Mouse (Mus musculus): ENCODE results near the gene Ptprm. TPM values are rescaled to one million over a fixed set of nuclear protein-coding genes. Genes with fewer than 3 reads are reported as not detected.

The Ptprm gene
- polyA plus RNA-seq, 1 experiment: 20.1 TPM

DNA sequence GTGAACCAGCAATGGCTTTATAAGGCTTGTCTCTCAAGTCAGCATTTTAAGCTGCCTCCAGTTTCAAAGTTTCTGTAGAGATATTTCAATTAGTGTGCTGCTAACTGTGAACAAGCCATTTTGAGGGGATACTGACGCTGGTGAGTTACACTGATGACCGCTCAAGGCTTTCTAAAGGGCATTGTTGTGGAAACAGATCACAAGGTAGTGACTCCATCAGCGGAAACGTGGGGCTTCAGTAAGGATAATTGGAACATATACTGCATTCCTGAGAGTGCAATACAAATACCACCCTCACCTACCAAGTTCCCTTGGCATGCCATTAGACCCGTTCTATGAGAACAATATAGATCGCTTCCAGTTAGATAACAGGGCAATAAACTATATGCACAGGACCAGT, 393.7 kb downstream of the Ptprm start:
- no peak for DNase-seq (ENCODE audit: low read depth)
- no peak for TF ChIP-seq CTCF (IDR thresholded peaks at IDR 0.05; ENCODE audit: borderline replicate concordance, extremely low read depth, insufficient read depth, insufficient read length)
- no peak for TF ChIP-seq POLR2A (IDR thresholded peaks at IDR 0.05; ENCODE audit: borderline replicate concordance, extremely low read depth, insufficient read depth, insufficient read length, poor library complexity, severe bottlenecking)

DNA sequence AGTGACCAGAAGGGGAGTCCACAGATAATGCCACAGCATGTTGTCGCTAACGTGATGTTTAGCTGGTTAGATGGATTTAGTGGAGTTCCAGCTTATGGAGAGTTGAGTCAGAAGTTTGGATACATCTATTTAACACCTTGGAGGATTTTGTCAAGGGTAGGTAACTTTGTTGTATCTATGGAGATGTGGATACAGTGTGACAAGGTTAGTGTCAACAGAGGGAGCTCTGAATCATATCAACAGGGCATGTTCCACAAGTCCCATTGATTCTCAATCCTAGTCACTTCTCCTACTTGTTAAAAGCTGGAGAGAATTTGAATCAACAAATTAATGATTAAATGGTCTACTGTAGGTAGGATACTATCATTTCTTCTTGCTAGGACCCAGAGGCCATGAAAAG, 394.4 kb downstream of the Ptprm start:
- TF ChIP-seq POLR2A (IDR thresholded peaks at IDR 0.05; ENCODE audit: borderline replicate concordance, extremely low read depth, insufficient read depth, insufficient read length, poor library complexity, severe bottlenecking) (no peak), CTCF (IDR thresholded peaks at IDR 0.05; ENCODE audit: borderline replicate concordance, extremely low read depth, insufficient read depth, insufficient read length) (no peak)
- DNase-seq (ENCODE audit: low read depth): no peak

DNA sequence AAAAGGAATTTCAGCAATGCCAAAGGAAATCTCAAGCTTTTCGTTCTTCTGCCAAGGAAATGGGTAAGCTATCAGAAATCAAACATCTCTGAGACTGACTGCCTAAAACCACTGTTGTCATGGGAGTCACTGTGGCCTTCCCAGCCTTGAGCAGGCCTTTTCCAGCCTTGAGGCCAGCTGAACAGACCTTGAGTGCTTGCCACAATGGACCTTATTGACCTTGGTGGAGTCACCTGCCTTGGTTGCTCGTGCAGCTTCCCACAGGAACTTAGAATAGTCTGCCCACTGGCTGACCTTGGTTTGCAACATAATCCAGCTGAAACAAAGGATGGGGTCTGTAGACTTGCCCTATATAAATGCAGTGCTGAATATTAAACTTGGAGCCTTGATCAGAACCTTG, 395.5 kb downstream of the Ptprm start:
- DNase-seq (ENCODE audit: low read depth): no peak
- no peak for TF ChIP-seq CTCF (IDR thresholded peaks at IDR 0.05; ENCODE audit: borderline replicate concordance, extremely low read depth, insufficient read depth, insufficient read length)
- no peak for TF ChIP-seq POLR2A (IDR thresholded peaks at IDR 0.05; ENCODE audit: borderline replicate concordance, extremely low read depth, insufficient read depth, insufficient read length, poor library complexity, severe bottlenecking)

DNA sequence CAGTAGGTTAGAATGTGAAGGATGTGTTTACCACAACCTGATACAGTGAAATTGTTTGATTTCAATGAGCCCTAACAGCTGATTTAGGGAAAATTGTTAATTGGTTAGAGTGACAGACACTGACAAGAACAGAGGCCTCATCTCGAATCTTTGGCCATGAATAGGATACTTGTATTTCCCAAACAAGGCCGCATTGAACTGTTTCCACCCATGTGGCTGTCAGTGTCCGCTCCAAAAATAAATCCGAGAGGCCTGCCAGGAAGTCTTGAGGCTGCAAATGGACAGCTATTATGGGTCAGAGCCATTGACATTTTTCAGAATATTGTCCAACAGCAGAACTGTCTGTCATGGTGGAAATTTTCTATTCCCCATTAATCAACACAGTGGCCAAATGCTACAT, 409.8 kb downstream of the Ptprm start:
- DNase-seq (ENCODE audit: low read depth): no peak
- TF ChIP-seq POLR2A (IDR thresholded peaks at IDR 0.05; ENCODE audit: borderline replicate concordance, extremely low read depth, insufficient read depth, insufficient read length, poor library complexity, severe bottlenecking) (no peak), CTCF (IDR thresholded peaks at IDR 0.05; ENCODE audit: borderline replicate concordance, extremely low read depth, insufficient read depth, insufficient read length) (no peak)

DNA sequence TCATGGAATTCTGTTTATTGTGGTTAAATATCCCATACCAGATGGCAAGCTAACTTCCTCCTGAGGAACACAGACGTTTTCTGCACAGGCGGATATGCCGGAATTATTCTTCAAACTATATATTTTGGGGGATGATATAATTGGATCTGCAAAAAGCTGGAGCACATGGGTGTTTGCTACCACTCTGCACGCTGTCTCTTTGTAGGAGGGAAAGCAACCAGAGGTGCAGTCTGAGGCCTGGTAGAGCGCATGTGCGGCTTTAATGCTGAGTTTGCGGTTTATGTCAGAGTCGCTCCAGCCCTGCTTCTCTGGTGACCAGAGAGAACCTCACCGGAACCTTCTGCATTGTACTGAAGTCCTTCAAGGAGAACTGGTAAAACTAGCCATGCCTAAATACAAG, 410.7 kb downstream of the Ptprm start:
- DNase-seq (ENCODE audit: low read depth): no peak
- no peak for TF ChIP-seq CTCF (IDR thresholded peaks at IDR 0.05; ENCODE audit: borderline replicate concordance, extremely low read depth, insufficient read depth, insufficient read length)
- TF ChIP-seq POLR2A (IDR thresholded peaks at IDR 0.05; ENCODE audit: borderline replicate concordance, extremely low read depth, insufficient read depth, insufficient read length, poor library complexity, severe bottlenecking): no peak

DNA sequence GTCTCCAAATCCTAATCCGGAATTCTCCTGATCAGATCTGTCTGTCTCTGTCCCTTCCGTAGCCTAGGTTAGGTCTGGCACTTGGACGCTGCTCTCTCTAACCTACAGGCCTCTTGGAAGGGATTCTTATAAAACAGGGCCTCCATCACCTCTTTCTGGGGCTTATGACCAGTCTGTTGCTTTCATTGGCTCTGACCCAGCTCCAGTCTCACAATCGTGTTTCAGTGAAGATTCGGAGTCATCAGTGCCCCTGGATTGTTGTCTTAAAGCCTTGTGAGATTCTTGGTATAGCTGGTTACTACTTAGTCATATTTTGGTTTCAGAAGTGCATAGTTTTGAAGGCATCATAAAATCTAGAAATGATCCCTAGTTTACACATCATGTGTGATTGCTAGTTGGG, 428.6 kb downstream of the Ptprm start:
- TF ChIP-seq POLR2A (IDR thresholded peaks at IDR 0.05; ENCODE audit: borderline replicate concordance, extremely low read depth, insufficient read depth, insufficient read length, poor library complexity, severe bottlenecking) (no peak), CTCF (IDR thresholded peaks at IDR 0.05; ENCODE audit: borderline replicate concordance, extremely low read depth, insufficient read depth, insufficient read length) (no peak)
- no peak for DNase-seq (ENCODE audit: low read depth)

DNA sequence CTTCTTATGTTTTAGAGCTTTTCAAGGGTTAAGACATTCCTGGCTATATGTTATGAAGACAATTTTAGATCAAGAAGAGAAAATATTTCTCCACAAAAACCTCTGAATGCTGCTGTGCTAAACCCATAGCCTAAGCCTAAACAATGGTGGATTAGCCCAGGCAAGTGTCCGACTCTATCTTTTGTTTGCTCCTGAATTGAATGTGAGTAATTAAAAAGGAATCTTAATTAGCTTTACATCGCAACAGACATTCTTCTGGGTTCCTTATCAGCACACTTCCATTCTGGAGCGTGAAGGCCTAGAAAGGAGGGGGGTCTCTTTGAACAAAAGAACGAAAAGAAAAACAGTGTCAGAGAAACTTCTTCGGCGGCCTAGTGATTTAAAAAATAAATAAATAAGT, 439.6 kb downstream of the Ptprm start:
- peak; percentile 39 for DNase-seq (ENCODE audit: low read depth)
- TF ChIP-seq POLR2A (IDR thresholded peaks at IDR 0.05; ENCODE audit: borderline replicate concordance, extremely low read depth, insufficient read depth, insufficient read length, poor library complexity, severe bottlenecking) (no peak), CTCF (IDR thresholded peaks at IDR 0.05; ENCODE audit: borderline replicate concordance, extremely low read depth, insufficient read depth, insufficient read length) (no peak)

DNA sequence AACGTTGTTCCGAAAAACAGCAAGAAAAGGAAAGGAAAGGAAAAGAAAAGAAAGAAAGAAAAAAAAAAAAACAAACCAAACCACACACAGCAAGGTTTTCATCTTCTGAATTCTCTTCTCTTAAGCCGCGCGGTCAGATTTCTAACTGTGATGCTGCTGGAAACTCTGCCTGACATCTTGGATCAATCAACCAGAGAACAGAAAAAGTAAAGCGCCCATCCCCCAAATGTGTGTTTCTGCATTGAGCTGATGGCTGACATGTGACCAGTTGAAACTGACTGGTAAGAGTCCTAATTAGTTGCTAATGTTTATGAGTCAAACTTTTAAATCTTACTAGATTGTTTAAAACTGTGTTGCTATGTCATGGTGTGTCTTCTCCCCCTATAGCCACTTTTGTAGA, 441.7 kb downstream of the Ptprm start:
- no peak for TF ChIP-seq CTCF (IDR thresholded peaks at IDR 0.05; ENCODE audit: borderline replicate concordance, extremely low read depth, insufficient read depth, insufficient read length)
- no peak for TF ChIP-seq POLR2A (IDR thresholded peaks at IDR 0.05; ENCODE audit: borderline replicate concordance, extremely low read depth, insufficient read depth, insufficient read length, poor library complexity, severe bottlenecking)
- DNase-seq (ENCODE audit: low read depth): no peak

DNA sequence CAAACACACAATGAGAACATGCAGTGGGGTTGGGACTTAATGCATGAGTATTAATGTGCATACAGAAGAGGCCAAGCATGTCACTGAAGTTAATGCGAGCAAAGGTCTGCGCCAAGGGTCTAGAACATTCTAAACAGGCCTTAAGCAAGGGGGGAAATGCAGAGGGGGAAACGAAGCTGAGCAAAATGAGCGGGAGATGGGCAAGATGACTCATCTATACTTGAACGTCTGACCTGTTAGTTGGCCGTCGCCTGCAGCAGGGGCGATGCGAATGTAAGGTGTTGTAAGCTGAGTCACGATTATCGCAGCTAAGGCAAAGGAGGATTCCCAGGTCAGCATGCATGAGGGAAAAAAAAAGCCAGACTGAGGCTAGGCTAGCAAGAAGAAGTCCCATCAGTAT, 442.1 kb downstream of the Ptprm start:
- no peak for DNase-seq (ENCODE audit: low read depth)
- TF ChIP-seq CTCF (IDR thresholded peaks at IDR 0.05; ENCODE audit: borderline replicate concordance, extremely low read depth, insufficient read depth, insufficient read length) (no peak), POLR2A (IDR thresholded peaks at IDR 0.05; ENCODE audit: borderline replicate concordance, extremely low read depth, insufficient read depth, insufficient read length, poor library complexity, severe bottlenecking) (no peak)

DNA sequence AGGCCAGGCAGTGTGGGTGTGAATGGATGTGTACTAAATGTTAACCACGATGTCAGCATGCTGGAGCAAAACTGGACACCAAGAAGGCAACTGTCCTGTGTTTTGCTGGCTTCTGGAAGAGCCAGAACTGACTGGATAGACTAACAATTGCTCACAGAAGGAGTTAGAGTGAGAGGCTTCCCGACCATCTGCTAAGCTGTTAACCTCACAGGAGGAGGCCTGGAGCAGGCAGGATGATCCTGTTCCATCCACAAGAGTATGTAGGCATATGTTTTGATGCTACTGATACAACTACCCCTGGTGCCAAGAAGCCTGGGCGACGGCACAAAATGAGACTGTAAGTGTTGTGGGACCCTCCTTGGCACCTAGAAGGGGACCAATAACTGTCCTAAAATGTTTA, 444.4 kb downstream of the Ptprm start:
- peak; percentile 46 for DNase-seq (ENCODE audit: low read depth)
- TF ChIP-seq POLR2A (IDR thresholded peaks at IDR 0.05; ENCODE audit: borderline replicate concordance, extremely low read depth, insufficient read depth, insufficient read length, poor library complexity, severe bottlenecking) (no peak), CTCF (IDR thresholded peaks at IDR 0.05; ENCODE audit: borderline replicate concordance, extremely low read depth, insufficient read depth, insufficient read length) (no peak)

DNA sequence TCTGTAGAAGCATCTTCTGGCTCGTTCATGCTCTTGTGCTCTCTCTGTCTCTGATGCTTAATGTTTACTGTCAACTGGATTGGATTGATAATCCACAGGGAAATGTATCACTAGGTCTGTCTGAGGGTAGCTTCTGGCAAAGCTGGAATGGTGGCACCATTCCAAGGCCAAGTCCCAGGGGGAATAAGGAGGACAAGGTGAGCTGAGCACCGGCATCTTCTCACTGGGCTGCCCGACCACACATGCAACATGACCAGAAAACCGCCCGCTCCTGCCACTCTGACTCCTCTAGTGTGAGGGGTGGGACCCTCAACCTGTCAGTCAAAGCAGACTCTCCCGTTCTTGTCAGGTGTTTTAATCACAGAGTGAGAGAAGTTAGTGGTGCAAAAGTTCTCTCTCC, 445.3 kb downstream of the Ptprm start:
- DNase-seq (ENCODE audit: low read depth): no peak
- TF ChIP-seq CTCF (IDR thresholded peaks at IDR 0.05; ENCODE audit: borderline replicate concordance, extremely low read depth, insufficient read depth, insufficient read length) (no peak), POLR2A (IDR thresholded peaks at IDR 0.05; ENCODE audit: borderline replicate concordance, extremely low read depth, insufficient read depth, insufficient read length, poor library complexity, severe bottlenecking) (no peak)

DNA sequence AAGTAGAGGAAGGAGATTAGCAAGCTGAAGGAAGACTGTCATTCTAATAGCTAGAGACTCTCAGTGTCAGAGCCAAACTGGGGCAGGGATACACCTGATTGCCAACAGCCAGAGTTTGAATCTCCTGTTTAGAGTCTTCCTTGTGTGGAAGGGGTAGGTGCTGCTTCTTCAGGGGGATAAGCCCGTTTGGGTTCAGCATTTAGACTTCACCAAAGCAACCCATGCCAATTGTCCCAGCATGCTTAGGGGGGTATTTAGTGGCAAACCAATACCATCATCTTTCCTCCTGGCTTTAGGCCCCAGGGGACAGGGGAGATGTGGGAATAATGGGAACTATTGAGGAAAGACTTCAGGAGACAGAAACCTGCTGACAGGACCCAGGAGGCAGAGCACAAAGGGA, 460.1 kb downstream of the Ptprm start:
- no peak for DNase-seq (ENCODE audit: low read depth)
- TF ChIP-seq CTCF (IDR thresholded peaks at IDR 0.05; ENCODE audit: borderline replicate concordance, extremely low read depth, insufficient read depth, insufficient read length) (no peak), POLR2A (IDR thresholded peaks at IDR 0.05; ENCODE audit: borderline replicate concordance, extremely low read depth, insufficient read depth, insufficient read length, poor library complexity, severe bottlenecking) (no peak)

DNA sequence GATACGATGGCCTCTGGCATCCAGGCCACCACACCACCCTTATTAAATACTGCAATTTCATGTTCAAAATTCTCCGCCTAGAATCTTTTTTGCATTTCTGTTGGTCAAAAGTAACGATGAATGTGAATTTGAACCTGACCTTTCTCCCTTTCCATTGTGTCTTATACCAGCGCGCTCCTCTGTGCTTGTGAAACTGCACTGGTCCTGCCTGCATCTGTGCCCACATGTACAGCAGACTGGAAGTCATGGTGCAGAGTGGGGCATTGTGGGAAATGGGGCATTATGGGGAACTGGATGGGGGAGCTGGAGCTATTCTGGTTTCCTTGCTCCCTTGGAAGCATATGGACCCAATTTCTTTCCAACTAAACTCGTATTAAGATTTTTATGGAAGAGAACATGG, 462.3 kb downstream of the Ptprm start:
- no peak for DNase-seq (ENCODE audit: low read depth)
- no peak for TF ChIP-seq POLR2A (IDR thresholded peaks at IDR 0.05; ENCODE audit: borderline replicate concordance, extremely low read depth, insufficient read depth, insufficient read length, poor library complexity, severe bottlenecking)
- no peak for TF ChIP-seq CTCF (IDR thresholded peaks at IDR 0.05; ENCODE audit: borderline replicate concordance, extremely low read depth, insufficient read depth, insufficient read length)

Measured in brain, embryonic 14.5 days (tissue).